Comparison of ENCODE assay signal across 8 mouse cellular contexts in genomic region chr1:40000899-40001298, GRCm38 (mm10).
A peak's percentile ranks its signal among the peaks of the same experiment; 100 is the strongest.
DNase-seq lines count a peak whose midpoint lies in the region; ATAC-seq and TF ChIP-seq lines count a peak whose summit lies in the region.

No protein-coding gene starts in this region.

- no peaks in the 10 kb centered on the region for H3K4me1 ChIP-seq in liver, adult 2 months (ENCODE audit: control insufficient read depth, insufficient read depth, low read length)
- no peaks in the 10 kb centered on the region; the same call in 1 of the 2 replicates for H3K4me1 ChIP-seq in bone marrow, adult 2 months (ENCODE audit: control insufficient read depth, insufficient read depth, low read length)
- peaks cover 2% of the 10 kb centered on the region; the same call in 1 of the 2 replicates for H3K4me1 ChIP-seq in intestine, embryonic 15.5 days (replicated peaks)

- no peak for TF ChIP-seq POLR2A in liver, adult 2 months (IDR thresholded peaks at IDR 0.05; ENCODE audit: extremely low read depth, insufficient read depth, low read length)
- no peak for TF ChIP-seq POLR2A in bone marrow, adult 2 months (IDR thresholded peaks at IDR 0.05; ENCODE audit: borderline replicate concordance, control insufficient read depth, low read depth, low read length)

- no peaks in the 10 kb centered on the region for H3K27me3 ChIP-seq in liver, adult 2 months (ENCODE audit: control insufficient read depth, insufficient read depth, low read length)
- H3K27me3 ChIP-seq in intestine, embryonic 15.5 days (replicated peaks), result no peaks in the 10 kb centered on the region

- peak; percentile 39 to 42 for DNase-seq in adrenal gland, postnatal 36 days
- no peak for DNase-seq in adrenal gland, postnatal 25 days
- no peak for DNase-seq in liver, adult 2 months (ENCODE audit: extremely low read depth, low read depth, low spot score)
- DNase-seq in liver, result no peak
- peak; percentile 19 for DNase-seq in retina, postnatal 1 day
- DNase-seq in spleen, adult 12 weeks (ENCODE audit: low spot score), result no peak

- peak; percentile 74 for TF ChIP-seq CTCF in liver, adult 2 months (IDR thresholded peaks at IDR 0.05; ENCODE audit: low read depth, low read length)
- TF ChIP-seq CTCF in bone marrow, adult 2 months (IDR thresholded peaks at IDR 0.05; ENCODE audit: control insufficient read depth, insufficient read depth, low read length), result peak; percentile 66

- H3K27ac ChIP-seq in liver, adult 2 months (replicated peaks; ENCODE audit: insufficient read depth, low read depth, low read length), result no peak overlapping the region
- no peak overlapping the region for H3K27ac ChIP-seq in bone marrow, adult 2 months (ENCODE audit: control insufficient read depth, insufficient read depth, low read depth, low read length, poor library complexity)
- H3K27ac ChIP-seq in intestine, embryonic 15.5 days, result no peak overlapping the region

- no peak overlapping the region for H3K4me2 ChIP-seq in intestine, embryonic 15.5 days (replicated peaks)

- peak; percentile 75 for ATAC-seq in intestine, embryonic 15.5 days

- H3K36me3 ChIP-seq in liver, adult 2 months (ENCODE audit: control insufficient read depth, insufficient read depth, low read length), result peaks cover 4% of the 10 kb centered on the region; the same call in 1 of the 2 replicates
- H3K36me3 ChIP-seq in intestine, embryonic 15.5 days, result peaks cover 38% of the 10 kb centered on the region

- WGBS in liver, adult 2 months, result 79% methylated on average over 5 of the region's 5 CpGs
- 75% methylated on average over 5 of the region's 5 CpGs for WGBS in bone marrow, adult 2 months
- WGBS in intestine, embryonic 15.5 days, result 63% methylated on average over 5 of the region's 5 CpGs

- no peak overlapping the region for H3K9ac ChIP-seq in liver, adult 2 months (ENCODE audit: low read depth, low read length)
- no peak overlapping the region for H3K9ac ChIP-seq in intestine, embryonic 15.5 days

- no peak overlapping the region for H3K4me3 ChIP-seq in liver, adult 2 months (ENCODE audit: insufficient read depth, low read depth, low read length)
- H3K4me3 ChIP-seq in bone marrow, adult 2 months (replicated peaks; ENCODE audit: control insufficient read depth, low read depth, low read length), result no peak overlapping the region
- H3K4me3 ChIP-seq in intestine, embryonic 15.5 days (replicated peaks), result no peak overlapping the region

- H3K79me2 ChIP-seq in liver, adult 2 months (ENCODE audit: control insufficient read depth, insufficient read depth, low read length), result peaks cover 3% of the 10 kb centered on the region; the same call in 1 of the 2 replicates

- no peaks in the 10 kb centered on the region for H3K9me3 ChIP-seq in intestine, embryonic 15.5 days

Comparison
In these comparisons a context has a peak if more than half of its experiments do, and no peak if none do; other contexts are left out.
1. DNase-seq: peak in adrenal gland, postnatal 36 days (2 of 2) and retina, postnatal 1 day (single experiment); none in adrenal gland, postnatal 25 days (single experiment), liver, adult 2 months (single experiment), liver (single experiment) and spleen, adult 12 weeks (single experiment).